Mouse (Mus musculus) forelimb bud, embryonic 11.5 days (tissue): ENCODE results near the gene Ranbp2.
"Not testable (repeated sequence)": the region's sequence is repeated elsewhere in the genome, so short reads cannot be mapped to it uniquely, and the experiment has no call there.

Source experiments
- DNase-seq: peaks from one replicate; pipeline ENCODE4 v3.0.0-alpha.2; 2012; ENCODE audit warnings: low read depth, low spot score

Ranbp2 gene

GRCm38 (mm10) chr10:58497320-58498284 lies 50.9 kb downstream of the Ranbp2 start, which contains the start of gene Ccdc138:
Ccdc138 (plus strand) TSS chr10:58497948.
- peak; percentile 87 for DNase-seq

GRCm38 (mm10) chr10:58498516-58498915 lies 51.8 kb downstream of the Ranbp2 start:
- DNase-seq: no peak

- no peak for DNase-seq
These were observed 82.6 kb downstream of the Ranbp2 start for GRCm38 (mm10) chr10:58529358-58529757.

GRCm38 (mm10) chr10:58530896-58531790 lies 84.4 kb downstream of the Ranbp2 start:
- DNase-seq: no peak

GRCm38 (mm10) chr10:58532177-58532576 lies 85.5 kb downstream of the Ranbp2 start:
- no peak for DNase-seq

- not testable (repeated sequence) for DNase-seq
These were observed 89.6 kb downstream of the Ranbp2 start for GRCm38 (mm10) chr10:58536276-58536675.

- DNase-seq: no peak
These were observed 93.9 kb downstream of the Ranbp2 start for GRCm38 (mm10) chr10:58540613-58541012.
